Mouse (Mus musculus): ENCODE measurements around the gene Ctsd. TPM values are rescaled to one million over a fixed set of nuclear protein-coding genes. Genes with fewer than 3 reads are reported as not detected.

The Ctsd gene
- total and polyA plus RNA-seq, 3 experiments = 61.2 to 107 (median 104) TPM

- Histone ChIP-seq H3K79me2 (replicated peaks; ENCODE audit: control insufficient read depth, extremely low read depth, insufficient read depth, poor library complexity, severe bottlenecking) (no peaks in the 10 kb centered on the region), H3K36me3 (replicated peaks in 1 of 2; ENCODE audit: control insufficient read depth in 1 of 2, insufficient read depth in 1 of 2, low read length in 1 of 2) (peaks cover 2 to 17% of the 10 kb centered on the region in 2 experiments), H3K9me3 (replicated peaks; ENCODE audit: low read length) (no peaks in the 10 kb centered on the region), H3K27ac (ENCODE audit: insufficient read depth, low read depth) (no peak overlapping the region), H3K27me3 (replicated peaks) (peaks cover 13% of the 10 kb centered on the region), H3K4me2 (ENCODE audit: insufficient read depth, low read depth, poor library complexity, severe bottlenecking) (no peak overlapping the region), H3K4me1 (ENCODE audit: control insufficient read depth in 1 of 2, insufficient read depth in 2 of 2) (no peaks in the 10 kb centered on the region), H3K9ac (ENCODE audit: insufficient read depth, low read depth) (no peak overlapping the region), H3K4me3 (replicated peaks in 1 of 3; ENCODE audit: low read depth in 2 of 3, low read length in 2 of 3, poor library complexity in 1 of 3) (no peak overlapping the region)
- in situ Hi-C loops (cut with MboI; ENCODE audit: low pct_ligation_motif_present, low pct_unique_long_range_greater_than_20kb, low sequenced_read_pairs) = no loop called here
- TF ChIP-seq E2F4 (IDR thresholded peaks at IDR 0.05; ENCODE audit: insufficient replicate concordance, low read depth, low read length) = no peak
- no peak for TF ChIP-seq NRF1 (IDR thresholded peaks at IDR 0.05; ENCODE audit: low read depth, low read length)
- no peak for TF ChIP-seq CTCF (conservative IDR thresholded peaks at IDR 0.05 in 1 of 2, IDR thresholded peaks at IDR 0.05 in 1 of 2; ENCODE audit: low read depth in 2 of 2, low read length in 2 of 2)
- no peak for TF ChIP-seq IRF4 (IDR thresholded peaks at IDR 0.05; ENCODE audit: low read depth, low read length)
- no peak for TF ChIP-seq CHD1 (IDR thresholded peaks at IDR 0.05; ENCODE audit: low read depth, low read length)
- no peak for TF ChIP-seq BHLHE40 (IDR thresholded peaks at IDR 0.05; ENCODE audit: low read depth, low read length)
- TF ChIP-seq MEF2A (IDR thresholded peaks at IDR 0.05; ENCODE audit: borderline replicate concordance, low read depth, low read length) = no peak
- TF ChIP-seq ZKSCAN1 (IDR thresholded peaks at IDR 0.05; ENCODE audit: borderline replicate concordance, low read depth, low read length) = no peak
- TF ChIP-seq KAT2A (IDR thresholded peaks at IDR 0.05; ENCODE audit: insufficient replicate concordance, low read length) = no peak
- no peak for TF ChIP-seq SMC3 (IDR thresholded peaks at IDR 0.05; ENCODE audit: low read depth, low read length)
- no peak for TF ChIP-seq CHD2 (IDR thresholded peaks at IDR 0.05; ENCODE audit: low read length)
- DNase-seq (ENCODE audit: extremely low read depth) = no peak
- dilution Hi-C loops (cut with MboI; ENCODE audit: extremely low pct_ligation_motif_present, extremely low pct_unique_long_range_greater_than_20kb, low sequenced_read_pairs) = no loop called here
Observed at GRCm38 (mm10) chr7:142370937-142371336, 16.9 kb downstream of the Ctsd start.

DNA sequence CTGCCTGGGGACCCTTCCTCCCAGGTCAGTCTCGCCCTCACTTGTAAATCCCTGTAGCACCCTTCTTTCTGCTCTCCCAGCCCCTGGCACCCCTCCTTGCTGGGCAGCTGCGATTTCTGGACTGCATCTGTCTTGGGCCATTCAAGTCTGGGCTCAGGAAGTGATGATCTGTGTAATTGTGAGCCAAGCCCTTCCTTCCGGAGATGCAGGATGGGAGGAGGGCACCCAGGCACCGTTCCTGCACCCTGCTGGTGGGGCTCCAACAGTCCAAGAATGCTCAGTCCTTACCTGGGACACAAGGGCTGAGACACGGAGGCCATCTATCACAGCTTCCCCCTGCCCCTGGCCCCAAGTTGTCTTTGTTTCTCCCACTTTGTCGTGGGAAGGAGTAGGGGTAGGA is 18.0 kb downstream of the Ctsd start:
- Histone ChIP-seq H3K4me3 (replicated peaks in 1 of 3; ENCODE audit: low read depth in 2 of 3, low read length in 2 of 3, poor library complexity in 1 of 3) (no peak overlapping the region), H3K9me3 (replicated peaks; ENCODE audit: low read length) (no peaks in the 10 kb centered on the region), H3K36me3 (replicated peaks in 1 of 2; ENCODE audit: control insufficient read depth in 1 of 2, insufficient read depth in 1 of 2, low read length in 1 of 2) (peaks cover 0 to 6% of the 10 kb centered on the region in 2 experiments), H3K4me1 (ENCODE audit: control insufficient read depth in 1 of 2, insufficient read depth in 2 of 2) (no peaks in the 10 kb centered on the region), H3K27ac (ENCODE audit: insufficient read depth, low read depth) (no peak overlapping the region), H3K9ac (ENCODE audit: insufficient read depth, low read depth) (no peak overlapping the region), H3K4me2 (ENCODE audit: insufficient read depth, low read depth, poor library complexity, severe bottlenecking) (no peak overlapping the region), H3K79me2 (replicated peaks; ENCODE audit: control insufficient read depth, extremely low read depth, insufficient read depth, poor library complexity, severe bottlenecking) (no peaks in the 10 kb centered on the region), H3K27me3 (replicated peaks) (peaks cover 17% of the 10 kb centered on the region)
- in situ Hi-C loops (cut with MboI; ENCODE audit: low pct_ligation_motif_present, low pct_unique_long_range_greater_than_20kb, low sequenced_read_pairs) (no loop called here), dilution Hi-C loops (cut with MboI; ENCODE audit: extremely low pct_ligation_motif_present, extremely low pct_unique_long_range_greater_than_20kb, low sequenced_read_pairs) (no loop called here)
- no peak for DNase-seq (ENCODE audit: extremely low read depth)
- TF ChIP-seq USF2 (conservative IDR thresholded peaks at IDR 0.05; ENCODE audit: low read depth, low read length) (no peak), ZC3H11A (IDR thresholded peaks at IDR 0.05; ENCODE audit: low read depth, low read length) (no peak), CTCF (conservative IDR thresholded peaks at IDR 0.05 in 1 of 2, IDR thresholded peaks at IDR 0.05 in 1 of 2; ENCODE audit: low read depth in 2 of 2, low read length in 2 of 2) (no peak), MAZ (IDR thresholded peaks at IDR 0.05; ENCODE audit: low read depth, low read length) (no peak), RCOR1 (conservative IDR thresholded peaks at IDR 0.05; ENCODE audit: low read depth, low read length) (no peak), JUND (conservative IDR thresholded peaks at IDR 0.05; ENCODE audit: low read depth, low read length) (no peak), SIN3A (IDR thresholded peaks at IDR 0.05; ENCODE audit: low read length) (no peak), POLR2AphosphoS2 (IDR thresholded peaks at IDR 0.05; ENCODE audit: low read depth, low read length) (no peak), ZMIZ1 (IDR thresholded peaks at IDR 0.05; ENCODE audit: low read depth, low read length) (no peak), KAT2A (IDR thresholded peaks at IDR 0.05; ENCODE audit: insufficient replicate concordance, low read length) (no peak), TBP (conservative IDR thresholded peaks at IDR 0.05; ENCODE audit: low read depth, low read length) (no peak), USF1 (IDR thresholded peaks at IDR 0.05; ENCODE audit: low read depth, low read length) (no peak), JUN (IDR thresholded peaks at IDR 0.05; ENCODE audit: insufficient read depth, low read depth, low read length) (no peak), CHD1 (IDR thresholded peaks at IDR 0.05; ENCODE audit: low read depth, low read length) (no peak), GABPA (IDR thresholded peaks at IDR 0.05; ENCODE audit: insufficient replicate concordance, low read depth, low read length) (no peak), MAX (IDR thresholded peaks at IDR 0.05; ENCODE audit: low read length) (no peak), PAX5 (IDR thresholded peaks at IDR 0.05; ENCODE audit: low read length) (no peak)

Measured in CH12.LX (cell line).